Mouse (Mus musculus): Measurements from ENCODE around the gene Ephb2. TPM values are rescaled to one million over a fixed set of nuclear protein-coding genes. Genes with fewer than 3 reads are reported as not detected.

Ephb2 gene
- polyA plus RNA-seq, 2 experiments = 0.17 to 0.41 TPM

DNA sequence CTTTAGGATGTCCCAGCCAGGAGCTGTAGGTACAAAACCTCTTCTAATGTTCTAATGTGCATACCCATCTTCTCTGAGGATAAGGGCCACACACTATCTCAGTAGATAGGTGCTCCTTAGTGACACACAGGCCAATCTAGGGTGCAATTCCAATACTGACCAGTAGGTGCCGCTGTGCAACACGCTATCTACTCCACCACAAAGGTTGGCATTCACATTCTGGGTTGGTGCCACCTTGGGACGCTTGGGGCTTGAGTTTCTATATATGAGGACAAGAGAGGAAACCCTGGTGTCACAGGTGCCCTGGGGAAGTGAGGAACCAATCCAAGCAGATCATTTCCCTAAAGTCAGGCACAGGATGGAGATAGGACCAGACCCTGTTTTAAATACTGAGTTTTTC, 157.3 kb downstream of the Ephb2 start:
- no peak overlapping the region for H3K4me2 ChIP-seq (ENCODE audit: low read depth)
- H3K27ac ChIP-seq = no peak overlapping the region
- H3K9me3 ChIP-seq (ENCODE audit: control insufficient read depth, low read length) = no peaks in the 10 kb centered on the region
- no peak overlapping the region for H3K4me3 ChIP-seq (ENCODE audit: insufficient read depth in 1 of 2, low read depth in 2 of 2, low read length in 2 of 2)
- WGBS (ENCODE audit: insufficient replicate concordance) = 1% methylated on average over 3 of the region's 3 CpGs
- DNase-seq (ENCODE audit: low read depth in 3 of 3, low spot score in 3 of 3) = peak; percentile 29 to 41 (median 32)
- TF ChIP-seq EP300 (IDR thresholded peaks at IDR 0.05; ENCODE audit: low read depth) = no peak
- TF ChIP-seq CTCF (IDR thresholded peaks at IDR 0.05; ENCODE audit: low read depth) = peak; percentile 99
- no peaks in the 10 kb centered on the region for H3K36me3 ChIP-seq (replicated peaks; ENCODE audit: control insufficient read depth, insufficient read depth, low read depth)
- H3K27me3 ChIP-seq (ENCODE audit: control insufficient read depth, insufficient read depth, low read length) = no peaks in the 10 kb centered on the region
- H3K4me1 ChIP-seq (replicated peaks; ENCODE audit: control insufficient read depth in 2 of 2, insufficient read depth in 2 of 2, low read length in 1 of 2) = no peaks in the 10 kb centered on the region
- no peak overlapping the region for H3K9ac ChIP-seq (replicated peaks)
- no peak for ATAC-seq (ENCODE audit: insufficient read depth)

DNA sequence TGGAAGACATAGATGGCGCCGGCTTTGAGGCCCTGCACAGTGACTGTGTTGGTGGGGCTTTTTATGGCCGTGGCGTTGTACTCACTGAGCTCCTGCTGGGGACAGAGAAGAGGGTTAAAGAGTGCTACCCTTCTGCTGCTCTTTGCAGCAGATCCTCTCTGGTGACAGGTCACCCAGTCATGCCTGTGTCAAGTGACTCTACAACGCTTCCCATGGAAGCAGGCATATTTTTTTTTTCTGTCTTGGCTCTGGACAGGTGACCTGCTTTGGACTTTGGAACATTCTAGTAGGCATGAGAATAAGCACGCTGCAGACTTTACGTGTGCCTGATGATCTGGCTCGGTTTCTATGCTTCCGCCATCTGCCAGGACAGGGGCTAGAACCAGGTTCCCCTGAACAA, 160.3 kb downstream of the Ephb2 start:
- no peaks in the 10 kb centered on the region for H3K4me1 ChIP-seq (replicated peaks; ENCODE audit: control insufficient read depth in 2 of 2, insufficient read depth in 2 of 2, low read length in 1 of 2)
- no peaks in the 10 kb centered on the region for H3K9me3 ChIP-seq (ENCODE audit: control insufficient read depth, low read length)
- no peak for TF ChIP-seq CTCF (IDR thresholded peaks at IDR 0.05; ENCODE audit: low read depth)
- no peak for TF ChIP-seq EP300 (IDR thresholded peaks at IDR 0.05; ENCODE audit: low read depth)
- no peak overlapping the region for H3K4me3 ChIP-seq (ENCODE audit: insufficient read depth in 1 of 2, low read depth in 2 of 2, low read length in 2 of 2)
- ATAC-seq (ENCODE audit: insufficient read depth) = no peak
- H3K27ac ChIP-seq = no peak overlapping the region
- no peak for DNase-seq (ENCODE audit: low read depth in 3 of 3, low spot score in 3 of 3)
- WGBS (ENCODE audit: insufficient replicate concordance) = 74% methylated on average over 9 of the region's 9 CpGs
- no peak overlapping the region for H3K9ac ChIP-seq (replicated peaks)
- H3K4me2 ChIP-seq (ENCODE audit: low read depth) = no peak overlapping the region
- H3K27me3 ChIP-seq (ENCODE audit: control insufficient read depth, insufficient read depth, low read length) = no peaks in the 10 kb centered on the region
- no peaks in the 10 kb centered on the region for H3K36me3 ChIP-seq (replicated peaks; ENCODE audit: control insufficient read depth, insufficient read depth, low read depth)

DNA sequence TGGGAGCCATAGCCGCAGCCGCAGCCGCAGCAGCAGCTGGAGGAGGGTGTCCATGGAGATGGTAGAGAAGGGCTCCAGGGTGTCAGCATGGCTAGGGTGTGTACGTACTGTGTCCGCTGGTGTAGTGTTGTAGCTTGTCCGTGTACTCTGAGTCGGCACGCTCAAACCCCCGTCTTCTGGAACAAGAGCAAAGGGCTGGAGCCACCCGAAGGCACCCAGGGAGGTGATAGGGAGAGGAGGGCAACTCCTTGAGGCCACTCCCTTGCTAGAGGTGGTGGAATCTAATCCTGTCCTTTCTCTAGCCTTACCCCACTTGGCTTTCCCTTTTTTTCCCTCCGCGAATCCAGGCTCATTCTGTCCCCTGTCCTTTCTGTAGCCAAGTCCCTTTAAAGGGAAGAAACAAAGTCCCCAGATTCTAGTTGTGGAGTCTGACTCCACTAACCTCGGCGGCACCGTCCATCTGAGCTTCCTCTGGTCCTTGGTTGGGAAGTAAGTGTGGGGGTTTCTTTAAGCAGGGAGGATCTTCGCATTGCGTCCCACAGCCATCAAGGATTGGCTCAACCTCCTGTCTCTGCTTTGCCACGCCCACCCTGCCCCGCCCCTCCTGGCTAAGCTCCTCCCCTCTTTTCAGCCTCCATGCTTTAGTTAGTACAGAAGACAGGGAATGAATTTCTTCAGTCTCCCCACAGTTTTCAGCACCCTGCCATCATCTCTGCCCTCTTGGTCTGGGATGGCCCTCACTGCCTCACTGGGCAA, 163.3 kb downstream of the Ephb2 start:
- no peak for TF ChIP-seq EP300 (IDR thresholded peaks at IDR 0.05; ENCODE audit: low read depth)
- TF ChIP-seq CTCF (IDR thresholded peaks at IDR 0.05; ENCODE audit: low read depth) = no peak
- Histone ChIP-seq H3K27ac (no peak overlapping the region), H3K9ac (replicated peaks) (no peak overlapping the region), H3K4me1 (replicated peaks; ENCODE audit: control insufficient read depth in 2 of 2, insufficient read depth in 2 of 2, low read length in 1 of 2) (no peaks in the 10 kb centered on the region), H3K4me3 (ENCODE audit: insufficient read depth in 1 of 2, low read depth in 2 of 2, low read length in 2 of 2) (no peak overlapping the region), H3K9me3 (ENCODE audit: control insufficient read depth, low read length) (no peaks in the 10 kb centered on the region), H3K4me2 (ENCODE audit: low read depth) (no peak overlapping the region), H3K36me3 (replicated peaks; ENCODE audit: control insufficient read depth, insufficient read depth, low read depth) (no peaks in the 10 kb centered on the region), H3K27me3 (ENCODE audit: control insufficient read depth, insufficient read depth, low read length) (no peaks in the 10 kb centered on the region)
- DNase-seq (ENCODE audit: low read depth in 3 of 3, low spot score in 3 of 3) (no peak), ATAC-seq (ENCODE audit: insufficient read depth) (no peak)
- 72% methylated on average over 19 of the region's 19 CpGs for WGBS (ENCODE audit: insufficient replicate concordance)

DNA sequence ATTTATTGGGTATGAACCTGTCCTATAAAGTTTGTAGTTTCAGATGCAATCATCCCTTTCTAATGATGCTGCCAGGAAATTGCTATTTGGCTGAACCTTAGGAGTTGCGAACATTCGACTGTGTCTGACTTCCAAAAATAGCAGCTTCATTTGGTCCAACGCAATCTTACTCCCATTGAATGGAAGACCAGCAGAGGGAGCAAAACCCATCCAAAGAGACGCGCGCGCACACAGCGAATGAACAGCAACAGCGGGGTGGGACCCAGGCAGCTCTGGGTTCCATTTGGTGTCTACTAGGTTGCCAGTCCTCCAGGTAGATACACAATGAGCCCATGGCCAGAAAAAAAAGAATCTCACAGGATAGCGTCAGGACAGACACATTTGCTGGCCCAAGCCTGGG, 168.0 kb downstream of the Ephb2 start:
- Histone ChIP-seq H3K27ac (no peak overlapping the region), H3K27me3 (ENCODE audit: control insufficient read depth, insufficient read depth, low read length) (no peaks in the 10 kb centered on the region), H3K4me1 (replicated peaks; ENCODE audit: control insufficient read depth in 2 of 2, insufficient read depth in 2 of 2, low read length in 1 of 2) (no peaks in the 10 kb centered on the region), H3K9me3 (ENCODE audit: control insufficient read depth, low read length) (no peaks in the 10 kb centered on the region), H3K4me2 (ENCODE audit: low read depth) (no peak overlapping the region), H3K9ac (replicated peaks) (no peak overlapping the region), H3K4me3 (ENCODE audit: insufficient read depth in 1 of 2, low read depth in 2 of 2, low read length in 2 of 2) (no peak overlapping the region), H3K36me3 (replicated peaks; ENCODE audit: control insufficient read depth, insufficient read depth, low read depth) (no peaks in the 10 kb centered on the region)
- TF ChIP-seq EP300 (IDR thresholded peaks at IDR 0.05; ENCODE audit: low read depth) (no peak), CTCF (IDR thresholded peaks at IDR 0.05; ENCODE audit: low read depth) (0 out of 2 replicates have a peak, but pooled peaks have one; percentile 11)
- 51% methylated on average over 10 of the region's 10 CpGs for WGBS (ENCODE audit: insufficient replicate concordance)
- DNase-seq (ENCODE audit: low read depth in 3 of 3, low spot score in 3 of 3) = no peak
- ATAC-seq (ENCODE audit: insufficient read depth) = no peak

DNA sequence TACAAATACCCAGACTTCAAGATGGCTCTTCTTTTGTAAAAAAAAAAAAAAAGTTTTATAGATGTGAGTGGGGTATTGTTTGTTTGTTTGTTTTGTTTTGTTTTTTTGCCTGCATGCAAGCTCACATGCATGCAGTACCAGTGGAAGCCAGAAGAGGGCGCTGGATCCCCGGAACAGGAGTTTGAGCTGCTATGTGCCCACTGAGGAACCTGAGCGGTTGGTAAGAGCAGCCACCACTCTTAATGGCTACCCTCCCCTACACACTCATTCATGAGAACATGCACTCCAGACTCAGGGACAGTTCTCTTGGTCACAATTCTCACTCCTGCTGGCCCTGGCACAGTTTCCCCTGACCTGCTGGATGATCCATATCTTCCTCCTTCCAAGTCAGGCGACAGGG, 169.8 kb downstream of the Ephb2 start:
- Histone ChIP-seq H3K27me3 (ENCODE audit: control insufficient read depth, insufficient read depth, low read length) (no peaks in the 10 kb centered on the region), H3K36me3 (replicated peaks; ENCODE audit: control insufficient read depth, insufficient read depth, low read depth) (no peaks in the 10 kb centered on the region), H3K4me3 (ENCODE audit: insufficient read depth in 1 of 2, low read depth in 2 of 2, low read length in 2 of 2) (no peak overlapping the region), H3K4me1 (replicated peaks; ENCODE audit: control insufficient read depth in 2 of 2, insufficient read depth in 2 of 2, low read length in 1 of 2) (no peaks in the 10 kb centered on the region), H3K9me3 (ENCODE audit: control insufficient read depth, low read length) (no peaks in the 10 kb centered on the region), H3K4me2 (ENCODE audit: low read depth) (no peak overlapping the region), H3K9ac (replicated peaks) (no peak overlapping the region), H3K27ac (no peak overlapping the region)
- DNase-seq (ENCODE audit: low read depth in 3 of 3, low spot score in 3 of 3) = no peak
- WGBS (ENCODE audit: insufficient replicate concordance) = 41% methylated on average over 4 of the region's 4 CpGs
- ATAC-seq (ENCODE audit: insufficient read depth) = no peak
- no peak for TF ChIP-seq EP300 (IDR thresholded peaks at IDR 0.05; ENCODE audit: low read depth)
- peak; percentile 70 for TF ChIP-seq CTCF (IDR thresholded peaks at IDR 0.05; ENCODE audit: low read depth)
